Comparison of ENCODE assay signal across 8 mouse cellular contexts in the genomic region with DNA sequence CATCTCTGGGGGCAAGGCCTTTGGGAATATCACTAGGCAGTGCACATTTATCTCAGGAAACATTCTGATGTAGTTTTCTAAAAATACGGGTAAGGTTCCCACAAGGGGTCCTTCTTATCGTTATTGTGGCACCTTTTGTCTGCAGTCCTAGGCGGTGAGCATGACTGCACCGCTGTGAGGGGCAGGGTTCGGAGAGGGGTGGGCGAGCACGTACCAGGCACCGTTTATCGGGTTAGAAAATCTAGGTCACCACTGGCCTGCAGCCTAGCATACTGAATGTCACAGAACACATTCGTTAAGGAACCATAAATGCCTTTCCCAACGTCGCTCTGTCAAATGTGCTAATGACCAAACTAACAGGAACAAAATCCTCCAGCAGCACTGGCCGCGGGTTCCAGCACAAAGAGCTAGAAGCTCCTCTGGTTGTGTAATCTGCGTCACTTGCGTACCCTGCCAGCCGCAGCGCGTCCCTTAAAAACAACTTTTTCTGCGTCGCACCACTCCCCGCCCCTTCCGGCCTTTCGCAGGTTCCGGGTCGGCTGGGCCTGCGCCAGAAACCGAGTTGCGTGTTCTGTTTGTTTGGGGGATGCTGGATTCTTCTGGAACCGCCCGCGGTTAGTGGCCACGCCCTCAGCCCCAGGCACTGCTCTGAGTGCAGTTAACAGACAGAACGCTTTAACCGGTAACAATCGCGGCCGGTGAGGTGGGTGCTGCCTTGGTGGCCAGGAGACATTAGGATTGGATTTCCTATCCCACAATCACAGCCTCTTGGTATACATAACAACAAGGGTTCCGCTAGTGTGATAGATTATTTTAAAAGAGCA. TPM values are rescaled to one million over a fixed set of nuclear protein-coding genes. Genes with fewer than 3 reads are reported as not detected.
A peak's percentile ranks its signal among the peaks of the same experiment; 100 is the strongest.
DNase-seq lines count a peak whose midpoint lies in the region; ATAC-seq and TF ChIP-seq lines count a peak whose summit lies in the region.

Gene Lrrc61, plus strand, starts transcription at position 517 of the 824 bp plus-strand sequence.

- peak within 1 kb of the TSS; percentile 83 for H3K4me2 ChIP-seq in CH12.LX (ENCODE audit: insufficient read depth, low read depth, poor library complexity, severe bottlenecking)
- H3K4me2 ChIP-seq in forebrain, embryonic 13.5 days: peak within 1 kb of the TSS; percentile 73
- peak within 1 kb of the TSS; percentile 62 for H3K4me2 ChIP-seq in heart, postnatal 0 days (ENCODE audit: low read depth, low read length)
- peak within 1 kb of the TSS; percentile 74 for H3K4me2 ChIP-seq in liver, embryonic 14.5 days (ENCODE audit: low read depth)
- peak within 1 kb of the TSS; percentile 79 for H3K4me2 ChIP-seq in stomach, embryonic 15.5 days

- in situ Hi-C loops in CH12.LX (cut with MboI; ENCODE audit: low pct_ligation_motif_present, low pct_unique_long_range_greater_than_20kb, low sequenced_read_pairs): loop anchor here (5.0 kb wide), 1 partner anchor 73 kb away; the partner anchor contains the start of gene AI854703

- peak within 1 kb of the TSS; percentile 45 for H3K27ac ChIP-seq in CH12.LX (ENCODE audit: insufficient read depth, low read depth)
- peak within 1 kb of the TSS; percentile 98 for H3K27ac ChIP-seq in forebrain, embryonic 13.5 days
- peak within 1 kb of the TSS; percentile 96 for H3K27ac ChIP-seq in heart, postnatal 0 days (ENCODE audit: low read depth)
- H3K27ac ChIP-seq in liver, embryonic 14.5 days: peak within 1 kb of the TSS; percentile 56
- H3K27ac ChIP-seq in stomach, embryonic 15.5 days: peak within 1 kb of the TSS; percentile 97

- WGBS in forebrain, embryonic 13.5 days: under 1% methylated on average over 39 of the region's 39 CpGs
- WGBS in heart, postnatal 0 days: under 1% methylated on average over 39 of the region's 39 CpGs
- WGBS in liver, embryonic 14.5 days (ENCODE audit: insufficient replicate concordance): 2% methylated on average over 39 of the region's 39 CpGs
- WGBS in stomach, embryonic 15.5 days: under 1% methylated on average over 39 of the region's 39 CpGs

- H3K9ac ChIP-seq in CH12.LX (ENCODE audit: insufficient read depth, low read depth): peak within 1 kb of the TSS; percentile 76
- peak within 1 kb of the TSS; percentile 81 for H3K9ac ChIP-seq in forebrain, embryonic 13.5 days
- peak within 1 kb of the TSS; percentile 56 for H3K9ac ChIP-seq in heart, postnatal 0 days (replicated peaks; ENCODE audit: low read depth, low read length)
- H3K9ac ChIP-seq in liver, embryonic 14.5 days (replicated peaks): peak within 1 kb of the TSS; percentile 54
- peak within 1 kb of the TSS; percentile 47; the same call in 1 of the 2 replicates for H3K9ac ChIP-seq in stomach, embryonic 15.5 days

- H3K9me3 ChIP-seq in CH12.LX (replicated peaks; ENCODE audit: low read length): no peaks in the 10 kb centered on the region
- H3K9me3 ChIP-seq in forebrain, embryonic 13.5 days (replicated peaks): no peaks in the 10 kb centered on the region
- H3K9me3 ChIP-seq in heart, postnatal 0 days (replicated peaks; ENCODE audit: control insufficient read depth, low read length): no peaks in the 10 kb centered on the region
- H3K9me3 ChIP-seq in liver, embryonic 14.5 days (ENCODE audit: control insufficient read depth, low read length): no peaks in the 10 kb centered on the region
- no peaks in the 10 kb centered on the region for H3K9me3 ChIP-seq in stomach, embryonic 15.5 days

- no peak for TF ChIP-seq EP300 in CH12.LX (IDR thresholded peaks at IDR 0.05; ENCODE audit: low read length)
- peak; percentile 86 for TF ChIP-seq EP300 in heart, postnatal 0 days (IDR thresholded peaks at IDR 0.05; ENCODE audit: low read depth)
- no peak; the same call in 1 of the 2 replicates for TF ChIP-seq EP300 in liver, embryonic 14.5 days (IDR thresholded peaks at IDR 0.05; ENCODE audit: low read depth)

- peak; percentile 94 for ATAC-seq in forebrain, embryonic 13.5 days
- peak; percentile 93 for ATAC-seq in heart, postnatal 0 days (ENCODE audit: insufficient read depth, low read depth)
- ATAC-seq in liver, embryonic 14.5 days (ENCODE audit: insufficient read depth): peak; percentile 86
- peak; percentile 84 for ATAC-seq in stomach, embryonic 15.5 days (ENCODE audit: insufficient read depth, low FRiP score, low read depth)

- no peak for TF ChIP-seq CTCF in CH12.LX (conservative IDR thresholded peaks at IDR 0.05 in 1 of 2, IDR thresholded peaks at IDR 0.05 in 1 of 2; ENCODE audit: low read depth in 2 of 2, low read length in 2 of 2)
- no peak for TF ChIP-seq CTCF in heart, postnatal 0 days (IDR thresholded peaks at IDR 0.05; ENCODE audit: low read depth)
- no peak for TF ChIP-seq CTCF in liver, embryonic 14.5 days (IDR thresholded peaks at IDR 0.05; ENCODE audit: low read depth)

- peaks cover 29% of the 10 kb centered on the region for H3K27me3 ChIP-seq in CH12.LX (replicated peaks)
- H3K27me3 ChIP-seq in forebrain, embryonic 13.5 days: no peaks in the 10 kb centered on the region
- H3K27me3 ChIP-seq in heart, postnatal 0 days (ENCODE audit: control insufficient read depth, insufficient read depth, low read length): no peaks in the 10 kb centered on the region
- H3K27me3 ChIP-seq in liver, embryonic 14.5 days (ENCODE audit: control insufficient read depth, insufficient read depth, low read length): no peaks in the 10 kb centered on the region
- no peaks in the 10 kb centered on the region for H3K27me3 ChIP-seq in stomach, embryonic 15.5 days (replicated peaks)

- no peaks in the 10 kb centered on the region for H3K79me2 ChIP-seq in CH12.LX (replicated peaks; ENCODE audit: control insufficient read depth, extremely low read depth, insufficient read depth, poor library complexity, severe bottlenecking)

- DNase-seq in CH12.LX (ENCODE audit: extremely low read depth): peak; percentile 96
- peak; percentile 97 for DNase-seq in cerebellum, adult 11 months
- DNase-seq in heart, postnatal 0 days (ENCODE audit: low spot score): peak; percentile 97
- DNase-seq in kidney, postnatal 36 days: peak; percentile 98 to 99
- DNase-seq in liver, embryonic 14.5 days (ENCODE audit: low read depth in 3 of 3, low spot score in 3 of 3): peak; percentile 61 to 68 (median 65)
- DNase-seq in neural tube, embryonic 10.5 days (ENCODE audit: extremely low spot score, low spot score): peak; percentile 91

- TF ChIP-seq RAD21 in CH12.LX (IDR thresholded peaks at IDR 0.05; ENCODE audit: low read depth, low read length): no peak

- peak; percentile 83 for TF ChIP-seq POLR2A in CH12.LX (IDR thresholded peaks at IDR 0.05; ENCODE audit: low read depth, low read length)

- dilution Hi-C loops in CH12.LX (cut with MboI; ENCODE audit: extremely low pct_ligation_motif_present, extremely low pct_unique_long_range_greater_than_20kb, low sequenced_read_pairs): no loop called here

- H3K4me1 ChIP-seq in CH12.LX (ENCODE audit: control insufficient read depth in 1 of 2, insufficient read depth in 2 of 2): peaks cover 4 to 14% of the 10 kb centered on the region in 2 experiments
- H3K4me1 ChIP-seq in forebrain, embryonic 13.5 days: peaks cover 20% of the 10 kb centered on the region
- H3K4me1 ChIP-seq in heart, postnatal 0 days (ENCODE audit: control insufficient read depth, insufficient read depth): 0 out of 2 replicates have a peak, but pooled peaks cover 12% of the 10 kb centered on the region
- H3K4me1 ChIP-seq in liver, embryonic 14.5 days (replicated peaks; ENCODE audit: control insufficient read depth in 2 of 2, insufficient read depth in 2 of 2, low read length in 1 of 2): peaks cover 0 to 10% of the 10 kb centered on the region in 2 experiments; a peak in 3 of 4 replicates
- H3K4me1 ChIP-seq in stomach, embryonic 15.5 days: 0 out of 2 replicates have a peak, but pooled peaks cover 4% of the 10 kb centered on the region

- peak within 1 kb of the TSS; percentile 63 to 87 (median 71) for H3K4me3 ChIP-seq in CH12.LX (replicated peaks in 1 of 3; ENCODE audit: low read depth in 2 of 3, low read length in 2 of 3, poor library complexity in 1 of 3)
- peak within 1 kb of the TSS; percentile 47 for H3K4me3 ChIP-seq in forebrain, embryonic 13.5 days
- H3K4me3 ChIP-seq in heart, postnatal 0 days (ENCODE audit: low read depth, low read length): peak within 1 kb of the TSS; percentile 58
- peak within 1 kb of the TSS; percentile 52 to 56 for H3K4me3 ChIP-seq in liver, embryonic 14.5 days (ENCODE audit: insufficient read depth in 1 of 2, low read depth in 2 of 2, low read length in 2 of 2)
- peak within 1 kb of the TSS; percentile 56 for H3K4me3 ChIP-seq in stomach, embryonic 15.5 days (replicated peaks)

- peaks cover 0 to 12% of the 10 kb centered on the region in 2 experiments for H3K36me3 ChIP-seq in CH12.LX (replicated peaks in 1 of 2; ENCODE audit: control insufficient read depth in 1 of 2, insufficient read depth in 1 of 2, low read length in 1 of 2)
- H3K36me3 ChIP-seq in forebrain, embryonic 13.5 days (ENCODE audit: poor library complexity, severe bottlenecking): peaks cover 16% of the 10 kb centered on the region; the same call in 1 of the 2 replicates
- H3K36me3 ChIP-seq in heart, postnatal 0 days (replicated peaks; ENCODE audit: control insufficient read depth, insufficient read depth, low read length): no peaks in the 10 kb centered on the region; the same call in none of the 2 replicates
- no peaks in the 10 kb centered on the region for H3K36me3 ChIP-seq in liver, embryonic 14.5 days (replicated peaks; ENCODE audit: control insufficient read depth, insufficient read depth, low read depth)
- no peaks in the 10 kb centered on the region for H3K36me3 ChIP-seq in stomach, embryonic 15.5 days

TF ChIP-seq in CH12.LX, 34 proteins besides CTCF, POLR2A, EP300 and RAD21 (continues in another document):
- TF ChIP-seq NELFE (IDR thresholded peaks at IDR 0.05; ENCODE audit: low read depth, low read length): peak; percentile 54
- TF ChIP-seq CHD1 (IDR thresholded peaks at IDR 0.05; ENCODE audit: low read depth, low read length): no peak
- TF ChIP-seq SMC3 (IDR thresholded peaks at IDR 0.05; ENCODE audit: low read depth, low read length): no peak
- TF ChIP-seq TCF12 (IDR thresholded peaks at IDR 0.05; ENCODE audit: low read depth, low read length): peak; percentile 70
- no peak for TF ChIP-seq BHLHE40 (IDR thresholded peaks at IDR 0.05; ENCODE audit: low read depth, low read length)
- peak; percentile 43; the same call in 1 of the 2 replicates for TF ChIP-seq KAT2A (IDR thresholded peaks at IDR 0.05; ENCODE audit: insufficient replicate concordance, low read length)
- no peak for TF ChIP-seq GABPA (IDR thresholded peaks at IDR 0.05; ENCODE audit: insufficient replicate concordance, low read depth, low read length)

RNA-seq across cellular contexts. Expression of gene Lrrc61, which starts in this region (rescaled TPM):
- total RNA-seq in CH12.LX (2012; rRNA removed) (8.1 and 13.7 TPM in 2 replicates), CH12.LX (2014; rRNA removed) (3.8 and 5.6 TPM in 2 replicates)
- polyA plus RNA-seq in CH12.LX (2012; ENCODE audit: insufficient read length, low read depth): 9.4 and 14.2 TPM in 2 replicates
- 12.5 and 13.4 TPM in 2 replicates for polyA plus RNA-seq in forebrain, embryonic 13.5 days (2015; fragmentation: Nextera tagmentation; extraction: Ambion mirVana)
- total RNA-seq in heart, postnatal 0 days (2014; rRNA removed; ENCODE audit: low replicate concordance): 3.9 and 7.6 TPM in 2 replicates
- polyA plus RNA-seq in heart, postnatal 0 days (2015; fragmentation: Nextera tagmentation; extraction: Ambion mirVana): 3.8 and 5.8 TPM in 2 replicates
- polyA plus RNA-seq in liver, embryonic 14.5 days (2012; rRNA removed): 2.8 and 3.0 TPM in 2 replicates
- polyA plus RNA-seq in liver, embryonic 14.5 days (2014; fragmentation: Nextera tagmentation; extraction: Ambion mirVana): 1.3 and 1.7 TPM in 2 replicates
- polyA plus RNA-seq in stomach, embryonic 15.5 days (2015; fragmentation: Nextera tagmentation; extraction: Ambion mirVana): 5.4 and 9.6 TPM in 2 replicates

Comparison
In these comparisons a context has a peak if more than half of its experiments do, and no peak if none do; other contexts are left out.
1. Peak in every context shown above with its lines: DNase-seq, ATAC-seq, H3K4me3 ChIP-seq and H3K27ac ChIP-seq.
2. H3K27ac ChIP-seq: peak in every context shown above with its lines; median percentile 98 in forebrain, embryonic 13.5 days; 97 in stomach, embryonic 15.5 days; 96 in heart, postnatal 0 days; 56 in liver, embryonic 14.5 days; 45 in CH12.LX.